Mouse (Mus musculus) hindbrain, embryonic 10.5 days (tissue): ENCODE data around the gene Ctnnbl1. TPM values are rescaled to one million over a fixed set of nuclear protein-coding genes. Genes with fewer than 3 reads are reported as not detected.

Experiments
- DNase-seq: peaks from one replicate; pipeline ENCODE4 v3.0.0-alpha.2; 2017; ENCODE audit warnings: low spot score
- H3K27ac ChIP-seq: fragments of 300-500 bp; sonication (generic); 2 replicates; pipeline ENCODE4 v1.5.1; 2016; ENCODE audit warnings: mild to moderate bottlenecking, moderate library complexity
- H3K27me3 ChIP-seq: fragments of 300-500 bp; sonication (generic); 2 replicates; pipeline ENCODE4 v1.6.1; 2016; ENCODE audit warnings: mild to moderate bottlenecking; ENCODE audit not compliant: poor library complexity, insufficient read depth, severe bottlenecking
- H3K36me3 ChIP-seq: fragments of 300-500 bp; sonication (generic); 2 replicates; pipeline ENCODE4 v1.6.1; 2016; ENCODE audit warnings: mild to moderate bottlenecking, moderate library complexity
- H3K4me1 ChIP-seq: fragments of 300-500 bp; sonication (generic); replicated peaks from 2 replicates; pipeline ENCODE4 v1.6.1; 2016; ENCODE audit warnings: mild to moderate bottlenecking
- H3K4me3 ChIP-seq: fragments of 300-500 bp; sonication (generic); 2 replicates; pipeline ENCODE4 v1.5.1; 2016; ENCODE audit warnings: mild to moderate bottlenecking, moderate library complexity
- H3K9me3 ChIP-seq: fragments of 300-500 bp; sonication (generic); 2 replicates; pipeline ENCODE4 v1.6.1; 2016; ENCODE audit warnings: mild to moderate bottlenecking, moderate library complexity
- WGBS: fragments of 180-500 bp; shearing (Covaris S2); methylation state at CpG from one replicate; pipeline ENCODE4 v1.1.7; 2016; 5-methylcytosine and 5-hydroxymethylcytosine counted together
- polyA plus RNA-seq: library from polyadenylated mRNA; unstranded; fragments of >200 nt; fragmentation: Nextera tagmentation; extraction: Ambion mirVana; gene quantifications from 2 replicates; pipeline ENCODE4 v1.2.1, GENCODE M21; 2016

Gene Ctnnbl1
- polyA plus RNA-seq, 1 experiment from 2014 or later, result 93.4 TPM

DNA sequence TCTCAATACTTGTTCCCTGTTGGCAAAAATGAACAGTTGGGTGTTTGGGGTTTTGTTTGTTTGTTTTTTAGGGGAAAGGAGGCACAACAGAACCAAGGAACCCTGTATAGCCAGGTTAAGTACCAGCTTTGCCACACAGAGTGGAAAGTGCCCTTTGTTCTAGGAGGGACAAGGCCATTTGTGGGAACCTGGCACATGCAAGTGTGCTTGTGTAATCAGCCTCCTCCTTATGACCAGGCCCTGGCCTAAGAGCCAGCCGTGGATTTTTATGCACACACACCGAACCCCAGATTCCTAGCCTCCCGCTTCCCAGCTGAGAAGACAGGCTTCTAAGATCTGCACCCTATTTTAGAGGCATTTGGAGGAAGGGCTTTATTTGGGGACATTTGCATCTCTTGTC lies 140.2 kb downstream of the Ctnnbl1 start:
- no peak overlapping the region for H3K27ac ChIP-seq
- no peaks in the 10 kb centered on the region for H3K9me3 ChIP-seq
- H3K27me3 ChIP-seq, result no peaks in the 10 kb centered on the region
- no peak for DNase-seq
- 96% methylated on average over 3 of the region's 3 CpGs for WGBS
- peaks cover 22% of the 10 kb centered on the region for H3K4me1 ChIP-seq
- no peak overlapping the region for H3K4me3 ChIP-seq
- peaks cover 31% of the 10 kb centered on the region for H3K36me3 ChIP-seq

DNA sequence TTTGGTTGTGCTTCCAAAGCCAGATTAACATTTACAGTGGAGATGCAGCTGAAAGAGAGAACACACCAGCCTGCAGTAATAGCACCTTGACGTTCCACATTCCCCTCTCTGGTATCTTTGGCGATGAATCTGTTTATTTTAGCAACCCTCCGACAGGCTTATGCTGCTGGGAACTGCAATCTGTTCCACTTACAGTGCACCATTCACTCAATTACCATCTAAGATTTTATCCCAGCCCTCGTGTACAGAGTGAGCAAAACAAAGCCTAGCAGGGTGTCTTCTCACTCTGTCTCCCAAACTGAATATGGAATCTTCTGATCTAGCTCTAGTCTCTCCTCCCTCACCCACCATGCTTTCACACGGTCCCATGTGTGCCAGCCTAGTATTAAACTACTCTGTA lies 140.8 kb downstream of the Ctnnbl1 start:
- H3K36me3 ChIP-seq, result peaks cover 25% of the 10 kb centered on the region
- no peak for DNase-seq
- H3K27ac ChIP-seq, result no peak overlapping the region
- WGBS, result 80% methylated on average over 5 of the region's 5 CpGs
- H3K4me3 ChIP-seq, result no peak overlapping the region
- peaks cover 25% of the 10 kb centered on the region for H3K4me1 ChIP-seq
- H3K27me3 ChIP-seq, result no peaks in the 10 kb centered on the region
- H3K9me3 ChIP-seq, result no peaks in the 10 kb centered on the region

DNA sequence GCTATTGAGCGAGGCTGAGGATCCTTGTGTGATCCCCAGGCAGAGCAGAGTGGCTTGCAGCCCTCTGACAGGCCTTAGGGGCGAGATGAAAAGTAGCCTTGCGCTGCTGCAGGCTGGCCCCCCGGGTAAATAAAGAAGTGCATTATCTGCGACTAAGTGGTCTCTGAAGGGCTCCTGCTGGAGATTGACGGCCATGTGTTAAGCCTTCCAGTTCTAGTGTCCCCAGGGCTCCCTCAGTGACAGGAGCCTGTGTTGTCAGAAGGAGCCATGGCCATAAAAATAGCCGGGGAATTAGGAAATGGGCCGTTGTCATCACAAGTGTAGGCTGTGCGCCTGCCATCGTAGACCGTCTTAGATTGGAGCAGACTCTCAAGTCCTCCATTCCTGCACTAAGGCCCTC lies 144.7 kb downstream of the Ctnnbl1 start:
- H3K4me1 ChIP-seq, result peaks cover 42% of the 10 kb centered on the region
- peak overlapping the region; percentile 62 for H3K27ac ChIP-seq
- DNase-seq, result peak; percentile 17
- H3K27me3 ChIP-seq, result no peaks in the 10 kb centered on the region
- H3K4me3 ChIP-seq, result no peak overlapping the region
- peaks cover 32% of the 10 kb centered on the region for H3K36me3 ChIP-seq
- no peaks in the 10 kb centered on the region for H3K9me3 ChIP-seq
- 46% methylated on average over 11 of the region's 11 CpGs for WGBS

DNA sequence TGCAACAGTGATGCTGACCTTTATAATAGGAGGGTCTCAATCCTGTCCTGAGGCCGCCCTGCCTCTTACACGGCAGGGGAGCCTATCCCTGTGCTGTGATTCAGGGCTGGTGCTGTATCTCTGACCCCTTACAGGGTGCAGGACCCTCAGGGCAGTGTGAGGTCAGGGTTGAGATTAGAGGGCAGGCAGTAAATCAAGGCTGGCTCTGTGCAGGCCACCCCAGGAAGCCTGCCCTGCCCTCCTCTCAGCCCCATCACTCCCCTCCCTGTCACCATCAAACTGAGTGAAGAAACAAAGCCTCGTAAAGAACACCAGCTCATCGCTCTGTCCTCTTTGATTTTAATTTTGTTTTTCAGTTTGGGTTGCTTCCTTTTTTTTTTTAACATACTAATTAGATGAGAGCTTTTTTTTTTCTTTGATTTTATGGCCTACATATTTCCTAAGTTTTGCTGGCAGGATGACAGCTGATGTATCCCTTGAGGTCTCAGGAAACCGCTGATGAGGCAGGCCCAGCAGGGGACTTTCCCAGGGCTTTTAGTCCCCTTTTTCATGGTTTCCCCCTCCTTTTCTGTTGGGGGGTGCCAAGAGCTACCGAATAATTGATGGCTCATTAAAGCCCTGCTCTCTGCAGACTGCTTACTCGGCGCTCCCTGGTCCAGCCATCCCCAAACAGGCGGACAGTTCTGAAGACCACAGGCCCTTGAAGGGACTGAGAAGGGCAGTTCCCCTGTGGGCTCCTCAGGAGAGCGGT lies 150.2 kb downstream of the Ctnnbl1 start:
- H3K27me3 ChIP-seq, result no peaks in the 10 kb centered on the region
- 17% methylated on average over 10 of the region's 10 CpGs for whole genome bisulfite sequencing
- H3K9me3 ChIP-seq, result no peaks in the 10 kb centered on the region
- H3K4me1 ChIP-seq, result peaks cover 69% of the 10 kb centered on the region
- peaks cover 48% of the 10 kb centered on the region for H3K36me3 ChIP-seq
- peak overlapping the region; percentile 84 for H3K27ac ChIP-seq
- DNase-seq, result peak; percentile 25
- no peak overlapping the region for H3K4me3 ChIP-seq

DNA sequence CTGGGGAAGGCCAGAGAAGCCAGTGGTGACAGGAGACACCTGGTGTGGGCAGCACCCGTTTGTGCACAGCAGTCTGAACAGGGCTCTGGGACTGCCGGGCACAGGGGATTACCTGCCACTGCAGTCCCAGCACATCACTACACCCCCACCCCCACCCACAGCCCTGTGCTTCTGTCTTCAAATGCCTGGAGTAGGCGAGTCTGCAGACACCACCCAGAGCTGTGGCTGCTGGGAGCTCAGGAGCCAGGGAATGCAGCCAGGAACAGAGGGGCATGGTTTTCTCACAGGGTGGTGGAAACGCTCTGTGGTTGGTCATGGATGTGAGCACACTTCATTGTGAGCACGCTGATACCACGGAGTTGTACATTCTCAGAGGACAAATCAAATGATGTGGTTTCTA lies 154.0 kb downstream of the Ctnnbl1 start:
- Histone ChIP-seq H3K9me3 (no peaks in the 10 kb centered on the region), H3K4me1 (peaks cover 60% of the 10 kb centered on the region), H3K27me3 (no peaks in the 10 kb centered on the region), H3K4me3 (no peak overlapping the region), H3K27ac (0 out of 2 replicates have a peak overlapping the region, but pooled peaks have one; percentile 75), H3K36me3 (peaks cover 23% of the 10 kb centered on the region)
- no peak for DNase-seq
- 83% methylated on average over 6 of the region's 6 CpGs for WGBS

DNA sequence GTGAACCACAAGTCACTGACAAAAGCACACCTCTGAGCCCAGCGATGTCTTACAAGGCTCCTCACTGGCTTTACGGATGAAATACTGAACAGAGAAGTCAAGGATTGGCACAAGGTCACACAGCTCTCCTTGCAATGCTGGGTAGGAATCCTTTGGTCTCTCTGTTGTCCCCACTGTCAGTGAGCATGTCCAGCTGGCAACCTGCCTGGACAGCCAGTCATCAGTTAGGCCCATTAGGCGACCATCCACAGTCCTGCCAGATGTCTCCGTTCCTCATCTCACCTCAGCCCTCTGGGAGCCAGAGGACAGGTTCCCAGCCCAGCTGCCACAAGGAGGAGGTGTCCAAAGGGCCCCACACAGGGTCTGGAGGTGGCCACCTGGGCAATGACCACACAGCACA lies 159.9 kb downstream of the Ctnnbl1 start:
- DNase-seq, result no peak
- Histone ChIP-seq H3K36me3 (0 out of 2 replicates have a peak, but pooled peaks cover 1% of the 10 kb centered on the region), H3K9me3 (no peaks in the 10 kb centered on the region), H3K4me3 (no peak overlapping the region), H3K27ac (no peak overlapping the region), H3K4me1 (peaks cover 22% of the 10 kb centered on the region), H3K27me3 (peaks cover 19% of the 10 kb centered on the region)
- WGBS, result 86% methylated on average over 4 of the region's 4 CpGs

DNA sequence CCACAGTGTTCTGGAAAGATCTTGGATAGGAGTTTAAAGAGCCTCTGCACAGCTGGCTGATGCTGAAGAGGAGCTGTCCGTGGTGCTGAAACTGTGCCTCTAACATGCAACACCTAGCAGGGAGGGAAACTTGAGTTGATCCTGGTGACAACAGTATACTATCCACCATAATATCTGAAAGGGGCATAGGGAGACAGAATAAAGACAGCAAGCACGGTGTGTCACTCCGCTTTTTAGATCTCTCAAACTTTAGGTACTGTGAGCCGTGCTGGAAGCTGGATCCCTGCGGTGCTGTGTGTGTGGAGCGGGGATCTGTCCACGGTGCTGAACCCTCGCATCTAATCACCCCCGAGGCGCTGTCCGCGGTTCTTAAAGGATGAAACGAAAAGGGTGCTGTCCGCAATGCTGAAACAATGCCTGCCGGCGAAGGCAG lies 176.0 kb downstream of the Ctnnbl1 start:
- peaks cover 57% of the 10 kb centered on the region for H3K27me3 ChIP-seq
- peaks cover 15% of the 10 kb centered on the region for H3K4me1 ChIP-seq
- under 1% methylated on average over 16 of the region's 16 CpGs for WGBS
- peak overlapping the region; percentile 18 for H3K4me3 ChIP-seq
- no peaks in the 10 kb centered on the region for H3K36me3 ChIP-seq
- H3K9me3 ChIP-seq, result no peaks in the 10 kb centered on the region
- no peak overlapping the region for H3K27ac ChIP-seq
- peak; percentile 88 for DNase-seq

DNA sequence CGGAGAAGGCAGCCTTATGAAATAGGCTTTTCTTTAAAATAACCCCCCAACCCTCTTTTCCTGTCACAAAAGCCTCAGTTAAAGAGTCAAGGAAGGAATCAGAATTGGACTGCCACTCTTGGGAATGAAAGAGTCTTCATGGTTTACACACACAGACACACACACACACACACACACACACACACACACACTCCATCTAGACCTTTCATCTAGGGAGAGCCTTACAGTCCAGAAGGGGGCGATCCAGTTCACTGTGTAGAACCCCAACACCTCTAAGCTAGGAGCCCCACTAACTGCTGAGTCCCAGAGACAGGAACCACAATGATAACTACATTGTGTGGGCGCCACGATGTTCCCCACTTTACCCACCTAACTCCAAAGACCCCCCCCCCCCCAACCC lies 176.5 kb downstream of the Ctnnbl1 start:
- H3K4me3 ChIP-seq, result peak overlapping the region; percentile 55

DNA sequence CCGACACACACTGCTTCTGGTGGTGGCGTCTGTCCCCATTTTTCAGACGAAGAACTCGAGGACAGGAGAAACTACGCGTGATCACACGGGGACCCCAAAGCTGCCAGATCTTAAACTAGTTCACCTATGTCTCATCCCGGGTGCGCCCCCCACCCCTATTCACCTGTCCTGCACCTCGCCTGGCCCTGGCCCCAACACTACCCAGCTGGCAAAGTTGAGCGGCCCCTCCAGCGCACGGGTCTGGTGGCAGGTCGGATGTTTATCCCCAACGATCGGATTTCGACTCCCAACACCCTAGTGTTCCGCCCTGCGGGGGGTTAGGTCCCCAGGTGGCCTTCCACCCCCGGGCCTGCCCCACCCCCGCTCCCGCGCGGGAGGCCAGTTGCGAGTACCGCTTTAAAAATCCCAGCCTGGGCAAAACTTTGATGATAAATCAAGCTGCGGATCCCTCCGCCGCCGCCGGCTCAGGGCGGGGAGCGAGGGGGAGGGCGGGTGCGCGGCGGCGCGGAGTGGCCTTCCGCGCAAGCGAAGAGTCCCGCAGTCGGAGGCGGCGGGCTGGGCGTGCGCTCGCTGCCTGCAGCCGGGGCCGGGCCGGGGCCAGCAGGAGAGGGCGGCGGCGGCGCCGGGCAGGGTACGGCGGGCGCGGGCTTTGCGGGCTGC lies 177.0 kb downstream of the Ctnnbl1 start, which contains the start of gene Vstm2l:
Vstm2l (plus strand) TSS at position 549 of the 660 bp plus-strand sequence.
- H3K27me3 ChIP-seq, result peaks cover 65% of the 10 kb centered on the region
- H3K27ac ChIP-seq, result peak within 1 kb of the TSS; percentile 66
- peaks cover 22% of the 10 kb centered on the region for H3K4me1 ChIP-seq
- peak within 1 kb of the TSS; percentile 55 for H3K4me3 ChIP-seq
- WGBS, result 3% methylated on average over 62 of the region's 62 CpGs
- peak; percentile 49 for DNase-seq
- H3K9me3 ChIP-seq, result no peaks in the 10 kb centered on the region
- no peaks in the 10 kb centered on the region for H3K36me3 ChIP-seq

More for the DNA sequence above, 176.5 kb downstream of the Ctnnbl1 start:
- Histone ChIP-seq H3K9me3 (no peaks in the 10 kb centered on the region), H3K36me3 (no peaks in the 10 kb centered on the region), H3K27ac (no peak overlapping the region), H3K4me1 (peaks cover 20% of the 10 kb centered on the region), H3K27me3 (peaks cover 62% of the 10 kb centered on the region)
- WGBS, result 0% methylated on average over 4 of the region's 4 CpGs
- peak; percentile 14 for DNase-seq

DNA sequence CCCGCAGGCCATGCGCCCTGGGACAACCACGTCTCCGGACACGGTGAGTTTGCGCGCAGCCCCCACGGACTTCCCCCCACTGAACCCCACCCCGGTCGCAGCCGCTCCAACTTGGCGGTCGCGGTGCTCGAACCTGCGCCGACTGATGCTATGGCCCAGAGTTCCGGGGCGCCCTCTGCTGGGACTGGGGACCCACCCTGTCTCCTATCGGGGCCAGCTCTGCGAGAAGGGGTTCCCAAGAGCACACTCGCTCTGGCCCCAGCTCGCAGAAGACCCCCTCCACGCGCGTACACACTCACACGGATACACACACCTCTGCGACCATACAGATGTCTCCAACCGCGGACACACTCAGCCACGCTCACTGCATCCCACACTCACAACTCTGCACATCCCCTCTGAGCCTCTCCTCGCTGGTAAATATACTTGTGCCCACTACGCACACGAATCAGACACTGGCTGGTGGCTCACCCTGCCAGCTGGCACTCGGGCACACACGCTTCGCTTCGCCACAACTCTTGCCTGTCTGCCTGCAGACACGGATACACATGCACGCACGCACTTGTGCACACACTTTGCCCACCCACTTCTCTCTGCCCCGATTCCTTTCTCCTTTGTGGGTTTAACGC lies 177.8 kb downstream of the Ctnnbl1 start:
- peaks cover 22% of the 10 kb centered on the region for H3K4me1 ChIP-seq
- peak overlapping the region; percentile 66 for H3K27ac ChIP-seq
- peaks cover 69% of the 10 kb centered on the region for H3K27me3 ChIP-seq
- DNase-seq, result no peak
- no peaks in the 10 kb centered on the region for H3K36me3 ChIP-seq
- H3K4me3 ChIP-seq, result peak overlapping the region; percentile 55
- H3K9me3 ChIP-seq, result no peaks in the 10 kb centered on the region
- 43% methylated on average over 43 of the region's 43 CpGs for WGBS

DNA sequence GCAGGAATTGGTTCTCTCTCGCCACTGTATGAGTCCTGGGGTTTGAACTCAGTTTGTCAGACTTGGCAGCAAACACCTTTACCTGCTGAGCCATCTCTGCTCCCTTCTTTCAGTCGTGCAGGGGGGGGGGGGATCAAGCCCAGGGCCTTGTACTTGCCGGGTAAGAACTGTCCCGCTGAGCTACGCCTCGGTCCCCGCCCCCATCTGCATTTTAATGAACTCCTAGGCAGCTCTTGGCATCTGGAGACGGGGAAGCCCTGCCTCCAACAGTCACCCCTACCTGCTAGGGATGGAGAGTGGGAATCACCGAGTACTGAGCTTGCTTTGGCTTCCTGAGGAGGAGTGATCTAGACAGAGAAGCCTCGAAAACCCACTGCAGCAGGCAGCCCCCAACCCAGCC lies 181.3 kb downstream of the Ctnnbl1 start:
- DNase-seq, result no peak
- peaks cover 80% of the 10 kb centered on the region for H3K27me3 ChIP-seq
- no peaks in the 10 kb centered on the region for H3K9me3 ChIP-seq
- H3K4me1 ChIP-seq, result peaks cover 27% of the 10 kb centered on the region
- H3K27ac ChIP-seq, result no peak overlapping the region
- WGBS, result 6% methylated on average over 10 of the region's 10 CpGs
- H3K36me3 ChIP-seq, result no peaks in the 10 kb centered on the region
- no peak overlapping the region for H3K4me3 ChIP-seq

DNA sequence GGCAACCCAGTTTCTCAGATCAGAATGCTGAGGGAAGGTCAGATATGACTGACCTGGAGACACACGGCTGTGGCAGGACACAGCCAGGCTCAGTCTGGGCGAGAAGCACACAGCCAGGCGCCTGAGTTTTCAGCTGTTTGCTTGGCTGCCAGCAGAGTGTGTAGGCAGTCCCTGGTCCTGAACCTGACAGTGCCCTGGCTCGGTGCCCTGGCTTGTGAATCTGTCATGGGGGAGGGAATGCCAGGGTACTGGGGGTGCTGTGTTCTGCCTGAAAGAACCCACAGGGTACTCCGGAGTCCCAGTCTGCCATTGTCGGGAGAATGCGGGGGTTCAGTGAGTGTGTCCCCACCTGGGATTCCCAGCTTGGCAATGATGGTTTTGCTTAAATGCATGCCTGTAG lies 184.3 kb downstream of the Ctnnbl1 start:
- Histone ChIP-seq H3K4me1 (peaks cover 22% of the 10 kb centered on the region), H3K4me3 (no peak overlapping the region), H3K9me3 (no peaks in the 10 kb centered on the region), H3K36me3 (no peaks in the 10 kb centered on the region), H3K27me3 (peaks cover 55% of the 10 kb centered on the region), H3K27ac (no peak overlapping the region)
- 79% methylated on average over 7 of the region's 7 CpGs for WGBS
- no peak for DNase-seq

DNA sequence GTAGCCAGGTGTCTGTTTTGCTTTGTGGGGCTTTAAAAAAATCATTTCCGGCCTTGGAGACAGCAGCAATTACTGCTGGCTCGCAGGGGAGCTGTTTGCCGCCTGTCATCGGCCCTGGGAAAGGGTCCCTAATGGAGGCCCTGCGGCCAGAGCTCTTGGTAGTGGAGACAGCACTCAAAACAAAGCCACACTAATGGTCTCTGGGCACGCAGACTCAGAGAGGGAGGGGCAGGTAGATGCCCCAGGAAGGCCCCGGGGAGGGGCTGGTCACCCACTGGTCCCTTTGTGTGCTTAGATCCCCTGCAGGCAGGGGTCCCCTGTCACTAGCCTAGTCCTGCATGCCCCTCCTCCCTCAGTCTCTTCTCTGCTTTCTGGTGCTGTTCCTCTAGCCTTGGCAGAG lies 186.2 kb downstream of the Ctnnbl1 start:
- Histone ChIP-seq H3K9me3 (no peaks in the 10 kb centered on the region), H3K4me1 (peaks cover 33% of the 10 kb centered on the region), H3K4me3 (no peak overlapping the region), H3K27ac (peak overlapping the region; percentile 60; the same call in 1 of the 2 replicates), H3K36me3 (no peaks in the 10 kb centered on the region), H3K27me3 (peaks cover 50% of the 10 kb centered on the region)
- 11% methylated on average over 7 of the region's 7 CpGs for WGBS
- DNase-seq, result no peak
